Mouse (Mus musculus) forebrain, postnatal 0 days (tissue): Measurements from ENCODE around the gene Crlf1. TPM values are rescaled to one million over a fixed set of nuclear protein-coding genes. Genes with fewer than 3 reads are reported as not detected.

Experiments
- ATAC-seq: fragments of 200-750 bp; cut with Nextera tagmentation; 2 replicates; pipeline ENCODE4 v1.8.0; 2017; ENCODE audit warnings: mild to moderate bottlenecking, moderate library complexity
- DNase-seq: peaks from one replicate; pipeline ENCODE4 v3.0.0-alpha.2; 2015
- H3K27ac ChIP-seq: fragments of 300-500 bp; sonication (generic); 2 replicates; pipeline ENCODE4 v1.5.1; 2014; ENCODE audit warnings: low read depth, mild to moderate bottlenecking, antibody characterized with exemption, low read length, moderate library complexity, mixed read lengths
- H3K27me3 ChIP-seq: fragments of 300-500 bp; sonication (generic); 2 replicates; pipeline ENCODE4 v1.6.1; 2014; ENCODE audit warnings: mild to moderate bottlenecking, low read length, mixed read lengths; ENCODE audit not compliant: insufficient read depth
- H3K36me3 ChIP-seq: fragments of 300-500 bp; sonication (generic); 2 replicates; pipeline ENCODE4 v1.6.1; 2014; ENCODE audit warnings: mild to moderate bottlenecking, moderate library complexity; ENCODE audit not compliant: insufficient read depth
- H3K4me1 ChIP-seq: fragments of 300-500 bp; sonication (generic); 2 replicates; pipeline ENCODE4 v1.6.1; 2014; ENCODE audit warnings: antibody characterized with exemption; ENCODE audit not compliant: insufficient read depth
- H3K4me2 ChIP-seq: fragments of 300-500 bp; sonication (generic); 2 replicates; pipeline ENCODE4 v1.6.1; 2014; ENCODE audit warnings: low read depth, mild to moderate bottlenecking, moderate library complexity
- H3K4me3 ChIP-seq: fragments of 300-500 bp; sonication (generic); 2 replicates; pipeline ENCODE4 v1.5.1; 2014; ENCODE audit warnings: low read depth, low read length, mixed read lengths
- H3K9ac ChIP-seq: fragments of 300-500 bp; sonication (generic); 2 replicates; pipeline ENCODE4 v1.6.1; 2014; ENCODE audit warnings: mild to moderate bottlenecking
- H3K9me3 ChIP-seq: fragments of 300-500 bp; sonication (generic); 2 replicates; pipeline ENCODE4 v1.6.1; 2016; ENCODE audit warnings: low read length
- CTCF ChIP-seq: sonication (generic); IDR thresholded peaks from 2 replicates; pipeline ENCODE4 v1.5.1; 2016; ENCODE audit warnings: antibody characterized with exemption, control low read depth, low read depth
- WGBS: fragments of 180-500 bp; shearing (Covaris S2); extraction: QIAGEN DNeasy Blood & Tissue Kit; methylation state at CpG from one replicate; pipeline ENCODE4 v1.1.7; 2014; 5-methylcytosine and 5-hydroxymethylcytosine counted together
- polyA plus RNA-seq: library from polyadenylated mRNA; unstranded; fragments of >200 nt; fragmentation: Nextera tagmentation; extraction: Ambion mirVana; gene quantifications from 2 replicates; pipeline ENCODE4 v1.2.1, GENCODE M21; 2015
- total RNA-seq: library from RNA; depleted of rRNA; stranded (reverse); fragments of >200 nt; gene quantifications from 2 replicates; pipeline ENCODE4 v1.2.3, GENCODE M21; 2014

Crlf1 gene
- total and polyA plus RNA-seq, 2 experiments from 2014 or later: 6.5 to 24.6 TPM

DNA sequence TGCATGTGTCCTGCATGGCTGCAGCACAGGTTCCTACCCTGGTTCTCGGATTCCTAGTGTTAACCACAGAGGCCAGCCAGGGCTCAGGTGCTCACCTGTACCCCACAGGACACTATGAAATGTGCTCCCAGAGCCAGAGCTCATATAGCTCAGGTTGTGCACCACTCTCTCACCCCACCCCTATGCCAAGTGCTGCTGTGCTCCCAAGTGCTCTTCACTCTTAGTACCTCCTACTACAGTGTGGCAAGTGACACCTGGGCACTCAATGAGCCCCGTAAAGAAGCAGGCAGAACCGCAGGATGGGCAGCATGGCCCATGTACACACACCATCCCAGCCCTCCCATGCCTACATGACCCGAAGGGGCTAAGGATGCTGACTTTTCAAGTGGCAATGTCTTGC is 24.2 kb upstream of the Crlf1 start:
- no peaks in the 10 kb centered on the region for H3K4me1 ChIP-seq
- H3K9ac ChIP-seq: no peak overlapping the region
- H3K36me3 ChIP-seq: no peaks in the 10 kb centered on the region
- no peak overlapping the region for H3K27ac ChIP-seq
- no peak overlapping the region for H3K4me2 ChIP-seq
- no peaks in the 10 kb centered on the region for H3K27me3 ChIP-seq
- 90% methylated on average over 4 of the region's 4 CpGs for WGBS
- ATAC-seq (no peak), DNase-seq (no peak)
- no peak overlapping the region for H3K4me3 ChIP-seq
- H3K9me3 ChIP-seq: no peaks in the 10 kb centered on the region
- no peak for TF ChIP-seq CTCF

GRCm38 (mm10) chr8:70469295-70469916 is 23.6 kb upstream of the Crlf1 start:
- no peak for TF ChIP-seq CTCF
- Histone ChIP-seq H3K36me3 (no peaks in the 10 kb centered on the region), H3K4me2 (no peak overlapping the region), H3K9ac (no peak overlapping the region), H3K9me3 (no peaks in the 10 kb centered on the region), H3K4me1 (no peaks in the 10 kb centered on the region), H3K27me3 (no peaks in the 10 kb centered on the region), H3K4me3 (no peak overlapping the region), H3K27ac (no peak overlapping the region)
- ATAC-seq (peak; percentile 53; the same call in 1 of the 2 replicates), DNase-seq (no peak)
- WGBS: 44% methylated on average over 10 of the region's 10 CpGs

GRCm38 (mm10) chr8:70469938-70470337 is 23.0 kb upstream of the Crlf1 start:
- TF ChIP-seq CTCF: no peak
- DNase-seq: no peak
- ATAC-seq: no peak
- no peaks in the 10 kb centered on the region; the same call in 1 of the 2 replicates for H3K36me3 ChIP-seq
- no peak overlapping the region for H3K4me2 ChIP-seq
- H3K27me3 ChIP-seq: no peaks in the 10 kb centered on the region
- H3K27ac ChIP-seq: no peak overlapping the region
- no peak overlapping the region for H3K9ac ChIP-seq
- no peaks in the 10 kb centered on the region for H3K4me1 ChIP-seq
- no peaks in the 10 kb centered on the region for H3K9me3 ChIP-seq
- no peak overlapping the region for H3K4me3 ChIP-seq
- 58% methylated on average over 2 of the region's 2 CpGs for WGBS

- Histone ChIP-seq H3K9ac (no peak overlapping the region), H3K4me1 (no peaks in the 10 kb centered on the region), H3K36me3 (no peaks in the 10 kb centered on the region; the same call in 1 of the 2 replicates), H3K4me2 (no peak overlapping the region), H3K27me3 (no peaks in the 10 kb centered on the region), H3K9me3 (no peaks in the 10 kb centered on the region), H3K4me3 (no peak overlapping the region), H3K27ac (no peak overlapping the region)
- no peak for TF ChIP-seq CTCF
- no peak for DNase-seq
- WGBS: 96% methylated on average over 7 of the region's 7 CpGs
- ATAC-seq: no peak
Observed at GRCm38 (mm10) chr8:70471856-70472255, 21.1 kb upstream of the Crlf1 start.

DNA sequence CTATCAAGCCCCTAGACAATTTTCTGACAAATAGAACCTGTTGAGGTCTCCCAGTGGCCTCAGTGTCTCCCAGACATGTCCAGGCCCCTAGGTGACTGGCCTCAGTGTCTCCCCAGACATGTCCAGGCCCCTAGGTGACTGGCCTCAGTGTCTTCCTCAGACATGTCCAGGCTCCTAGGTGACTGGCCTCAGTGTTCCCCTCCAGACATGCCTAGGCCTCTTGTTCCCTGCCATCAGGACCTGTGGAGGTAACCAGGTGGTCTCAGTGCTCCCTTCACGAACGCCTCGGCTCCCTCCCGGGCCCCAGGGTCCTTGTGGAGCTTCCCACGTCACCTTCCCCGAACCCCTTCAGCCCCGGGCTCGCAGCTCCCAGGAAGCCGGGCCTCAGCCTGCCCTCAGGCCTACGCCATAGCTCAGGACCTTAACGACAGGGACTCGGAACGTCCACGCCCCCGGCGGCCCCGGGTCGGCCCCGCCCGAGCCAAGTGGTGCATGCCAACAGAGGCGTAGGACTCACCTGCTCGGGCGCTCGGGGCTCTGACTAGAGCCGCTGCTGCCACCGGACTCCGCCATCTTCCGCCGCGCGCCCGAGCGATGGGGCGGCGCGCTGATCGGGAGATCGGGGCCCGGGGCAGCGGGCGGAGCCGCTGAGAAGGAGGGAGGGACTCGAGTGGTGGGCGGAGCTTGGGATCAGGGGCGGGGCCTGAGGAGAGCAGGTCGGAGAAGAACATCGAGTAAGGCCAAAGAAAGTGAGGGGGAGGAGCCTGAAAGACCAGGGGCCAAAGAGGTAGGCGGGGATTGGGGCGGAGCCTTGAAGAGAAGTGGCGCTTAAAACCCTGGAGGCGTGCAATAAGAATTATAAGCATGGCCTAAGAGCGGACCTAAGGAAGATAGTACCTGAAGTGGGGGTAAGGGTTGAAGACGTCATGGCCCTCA is 16.4 kb upstream of the Crlf1 start, which contains the start of gene Klhl26:
Gene Klhl26, minus strand, starts transcription at position 636 of the 936 bp plus-strand sequence.
- Histone ChIP-seq H3K27ac (peak within 1 kb of the TSS; percentile 47), H3K9me3 (no peaks in the 10 kb centered on the region), H3K27me3 (no peaks in the 10 kb centered on the region; the same call in 1 of the 2 replicates), H3K4me1 (peaks cover 6% of the 10 kb centered on the region; the same call in 1 of the 2 replicates), H3K36me3 (no peaks in the 10 kb centered on the region; the same call in 1 of the 2 replicates), H3K4me2 (peak within 1 kb of the TSS; percentile 64), H3K4me3 (peak within 1 kb of the TSS; percentile 69), H3K9ac (peak within 1 kb of the TSS; percentile 87)
- 3% methylated on average over 53 of the region's 53 CpGs for WGBS
- DNase-seq (peak; percentile 87), ATAC-seq (peak; percentile 89)
- no peak for TF ChIP-seq CTCF

- TF ChIP-seq CTCF: no peak
- WGBS: 3% methylated on average over 21 of the region's 21 CpGs
- H3K4me2 ChIP-seq: peak overlapping the region; percentile 64
- H3K4me3 ChIP-seq: peak overlapping the region; percentile 69
- peaks cover 6% of the 10 kb centered on the region; the same call in 1 of the 2 replicates for H3K4me1 ChIP-seq
- no peaks in the 10 kb centered on the region for H3K9me3 ChIP-seq
- no peak overlapping the region for H3K27ac ChIP-seq
- H3K27me3 ChIP-seq: no peaks in the 10 kb centered on the region; the same call in 1 of the 2 replicates
- ATAC-seq (peak; percentile 2), DNase-seq (no peak)
- H3K9ac ChIP-seq: peak overlapping the region; percentile 87
- no peaks in the 10 kb centered on the region; the same call in 1 of the 2 replicates for H3K36me3 ChIP-seq
Observed at GRCm38 (mm10) chr8:70477269-70477982, 15.5 kb upstream of the Crlf1 start.
